Mouse (Mus musculus): ENCODE results near the gene Dusp3.

DNA sequence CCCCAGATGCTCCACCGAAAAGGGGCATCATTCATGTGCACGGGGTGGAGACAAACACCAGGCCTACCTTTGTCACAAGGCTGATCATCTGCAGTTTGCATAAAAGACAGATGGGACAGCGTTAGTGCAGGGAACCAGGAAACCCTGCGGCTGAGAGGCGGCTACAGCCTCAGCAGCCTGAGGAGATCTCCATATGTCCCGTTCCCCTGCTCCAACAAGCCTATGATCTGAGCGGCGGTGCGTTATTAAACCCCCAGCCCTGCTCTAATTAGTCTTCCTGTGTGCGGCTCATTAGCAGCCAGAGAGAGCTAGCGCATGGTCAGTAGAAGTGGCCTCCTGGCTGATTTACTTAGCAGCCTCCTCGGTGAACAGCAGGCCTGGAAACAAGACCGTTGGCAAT lies 23.3 kb upstream of the Dusp3 start:
- TF ChIP-seq CTCF (IDR thresholded peaks at IDR 0.05; ENCODE audit: borderline replicate concordance, insufficient read depth, low read depth, low read length) (no peak), POLR2A (IDR thresholded peaks at IDR 0.05; ENCODE audit: borderline replicate concordance, insufficient read depth, low read length) (no peak)
